Mouse (Mus musculus) ES-Bruce4 (cell line): ENCODE results near the gene Macrod2.

Experiments used
- CTCF ChIP-seq: IDR thresholded peaks from one replicate; pipeline ENCODE4 v1.8.1; 2011; ENCODE audit warnings: low read depth, low read length
- EP300 ChIP-seq: IDR thresholded peaks from 2 replicates; pipeline ENCODE4 v1.6.1; 2011; ENCODE audit warnings: low read depth, low read length; ENCODE audit not compliant: insufficient read depth
- POLR2A ChIP-seq: IDR thresholded peaks from one replicate; pipeline ENCODE4 v1.8.1; 2011; ENCODE audit warnings: low read length; ENCODE audit not compliant: insufficient read depth

DNA sequence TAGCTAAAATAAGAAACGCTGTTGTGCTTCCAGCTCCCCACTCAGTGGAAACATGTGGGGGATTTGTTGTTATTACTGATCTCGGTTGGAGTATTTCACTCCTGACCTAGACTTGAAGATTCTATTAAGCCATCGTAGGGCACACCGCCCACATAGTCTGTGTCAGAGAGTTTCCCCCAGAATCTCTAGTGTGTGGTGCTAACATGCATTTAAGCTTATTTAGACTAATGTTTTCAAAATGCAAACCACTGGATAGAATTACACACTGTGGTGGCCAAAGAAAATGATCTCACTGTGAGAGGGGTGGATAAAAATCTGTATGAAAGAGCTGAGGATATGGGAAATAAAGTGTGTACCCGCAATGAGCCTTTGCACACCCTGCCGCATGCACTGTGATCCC is 834.7 kb downstream of the Macrod2 start:
- TF ChIP-seq CTCF, result no peak
- TF ChIP-seq EP300, result no peak
- TF ChIP-seq POLR2A, result no peak
